Mouse (Mus musculus): Measurements from ENCODE around the gene Kcnq2.

DNA sequence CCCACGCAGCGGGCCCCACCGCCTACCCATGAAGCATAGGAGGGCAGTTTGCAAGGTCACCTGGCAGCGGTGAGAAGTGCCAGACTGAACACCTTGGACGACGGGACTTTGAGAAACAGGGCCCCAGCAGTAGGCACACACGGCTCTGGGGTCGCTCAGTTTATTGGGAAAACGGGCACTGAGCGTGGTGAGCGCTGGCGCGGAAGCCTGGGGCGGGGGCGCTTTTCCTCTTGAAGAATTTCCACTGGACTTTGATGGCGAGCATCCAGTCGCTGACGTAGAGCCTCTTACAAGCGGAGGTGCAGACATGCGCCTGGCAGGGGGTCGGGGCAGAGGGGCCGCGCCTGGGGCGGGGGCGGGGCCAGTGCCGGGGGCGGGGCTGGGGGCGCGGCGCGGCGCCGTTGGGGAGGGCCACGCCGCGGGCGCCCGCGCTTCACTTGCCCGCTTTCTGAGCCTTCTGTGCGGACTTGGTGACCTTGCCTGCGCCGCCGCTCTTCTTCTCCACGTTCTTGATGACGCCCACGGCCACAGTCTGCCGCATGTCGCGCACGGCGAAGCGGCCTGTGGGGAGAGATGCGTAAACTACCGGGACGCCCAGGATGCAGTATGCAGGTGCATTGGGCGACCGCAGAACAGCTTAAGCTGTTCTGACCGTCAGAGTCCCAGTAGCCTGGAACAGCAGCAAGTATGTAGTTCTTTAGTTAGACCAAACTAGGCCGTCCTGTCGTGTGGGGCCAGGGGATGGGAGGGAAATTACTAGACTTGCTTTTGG lies 12.6 kb upstream of the Kcnq2 start:
- TF ChIP-seq CTCF (IDR thresholded peaks at IDR 0.05; ENCODE audit: control insufficient read depth, insufficient read depth, low read length): no peak
- TF ChIP-seq POLR2A (IDR thresholded peaks at IDR 0.05; ENCODE audit: borderline replicate concordance, control insufficient read depth, low read depth, low read length): no peak

Data from bone marrow, adult 2 months (tissue).